Mouse (Mus musculus): ENCODE measurements at regions not wholly inside any gene's neighbourhood (a gene's known extent, or its start where the extent isn't known, plus 50 kb on each side); places are given as distances from the start of the nearest gene placed in this dataset.

- peaks cover 40% of the 10 kb centered on the region for H3K4me1 ChIP-seq (ENCODE audit: control insufficient read depth, insufficient read depth, low read length)
Observed at GRCm38 (mm10) chr11:117598170-117598583, 55.9 kb upstream of the Tnrc6c start.

DNA sequence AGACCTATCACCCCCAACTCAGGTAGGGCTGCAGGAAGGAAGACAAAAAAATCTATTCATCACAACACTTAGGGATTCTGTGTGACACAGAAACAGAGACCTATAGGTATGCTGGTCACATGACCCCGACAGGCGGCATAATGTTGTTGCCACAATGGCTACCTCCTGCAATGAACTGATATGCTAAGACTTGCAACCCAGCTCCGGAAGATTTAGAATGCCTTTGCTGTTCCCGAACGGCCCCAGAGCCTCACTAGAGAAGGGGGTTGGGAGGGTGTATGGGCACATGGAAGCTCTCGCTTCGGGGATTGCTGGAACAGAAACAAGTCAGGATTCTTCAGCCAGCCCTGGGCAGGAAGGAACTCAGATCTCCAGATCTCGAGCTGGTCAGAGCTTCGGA is 55.5 kb upstream of the Tnrc6c start:
- H3K27me3 ChIP-seq (ENCODE audit: control insufficient read depth, insufficient read depth, low read length): peaks cover 6% of the 10 kb centered on the region; the same call in 1 of the 2 replicates
- H3K9ac ChIP-seq (replicated peaks; ENCODE audit: low read depth, low read length): 0 out of 2 replicates have a peak overlapping the region, but pooled peaks have one; percentile 7
- H3K4me1 ChIP-seq (ENCODE audit: control insufficient read depth, insufficient read depth, low read length): peaks cover 40% of the 10 kb centered on the region
- H3K27ac ChIP-seq (ENCODE audit: low read depth, low read length): peak overlapping the region; percentile 90
- H3K4me2 ChIP-seq (ENCODE audit: low read depth, low read length): peak overlapping the region; percentile 23
- H3K36me3 ChIP-seq (ENCODE audit: control insufficient read depth, insufficient read depth, low read length): no peaks in the 10 kb centered on the region
- ATAC-seq (ENCODE audit: low read depth): no peak
- no peaks in the 10 kb centered on the region for H3K9me3 ChIP-seq (ENCODE audit: control insufficient read depth, low read length)
- no peak overlapping the region for H3K4me3 ChIP-seq (ENCODE audit: low read depth, low read length)
- 2% methylated on average over 9 of the region's 9 CpGs for WGBS

More at GRCm38 (mm10) chr11:117598170-117598583, 55.9 kb upstream of the Tnrc6c start:
- Histone ChIP-seq H3K36me3 (ENCODE audit: control insufficient read depth, insufficient read depth, low read length) (no peaks in the 10 kb centered on the region), H3K9ac (replicated peaks; ENCODE audit: low read depth, low read length) (peak overlapping the region; percentile 39), H3K9me3 (ENCODE audit: control insufficient read depth, low read length) (no peaks in the 10 kb centered on the region), H3K4me3 (ENCODE audit: low read depth, low read length) (no peak overlapping the region), H3K4me2 (ENCODE audit: low read depth, low read length) (peak overlapping the region; percentile 23; the same call in 1 of the 2 replicates), H3K27ac (ENCODE audit: low read depth, low read length) (peak overlapping the region; percentile 90), H3K27me3 (ENCODE audit: control insufficient read depth, insufficient read depth, low read length) (peaks cover 6% of the 10 kb centered on the region; the same call in 1 of the 2 replicates)
- ATAC-seq (ENCODE audit: low read depth): peak; percentile 82
- under 1% methylated on average over 6 of the region's 6 CpGs for WGBS

DNA sequence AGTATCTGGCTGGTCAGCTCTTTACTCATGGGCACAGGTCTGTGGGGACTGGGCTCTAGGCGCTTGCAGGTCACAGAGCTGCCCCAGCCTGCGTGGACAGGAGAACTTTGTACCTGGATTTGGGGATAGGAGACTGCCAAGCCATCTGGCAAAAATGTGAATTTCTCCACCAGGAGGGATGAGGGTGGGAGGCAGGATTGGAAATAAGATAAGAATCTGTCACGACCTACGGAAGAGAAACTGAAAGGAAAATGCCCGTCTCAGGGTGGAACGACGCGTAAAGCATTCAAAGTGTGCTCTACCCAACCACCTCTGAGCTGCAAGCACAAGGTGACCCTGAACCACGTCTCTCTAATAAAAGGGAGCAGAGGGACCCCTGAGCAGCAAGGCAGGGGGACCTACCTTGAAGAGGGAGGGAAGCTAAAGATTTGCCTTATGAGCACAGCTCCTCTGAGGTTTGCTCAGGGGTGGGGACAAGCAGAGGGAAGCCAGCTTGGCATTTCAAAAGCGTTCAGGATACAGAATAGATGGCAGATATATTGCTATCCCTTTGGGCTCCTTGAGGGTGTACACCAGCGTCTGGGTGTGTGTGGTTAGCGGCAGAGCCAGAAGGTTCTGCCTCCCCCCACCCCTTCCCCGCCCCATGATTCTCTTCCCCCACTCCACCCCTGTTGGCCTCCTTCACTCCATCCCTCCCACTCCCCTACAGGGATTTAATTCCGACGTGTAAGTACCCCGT is 54.9 kb upstream of the Tnrc6c start:
- Histone ChIP-seq H3K9ac (replicated peaks; ENCODE audit: low read depth, low read length) (0 out of 2 replicates have a peak overlapping the region, but pooled peaks have one; percentile 7), H3K4me2 (ENCODE audit: low read depth, low read length) (peak overlapping the region; percentile 23), H3K27ac (ENCODE audit: low read depth, low read length) (peak overlapping the region; percentile 90), H3K4me1 (ENCODE audit: control insufficient read depth, insufficient read depth, low read length) (peaks cover 40% of the 10 kb centered on the region), H3K36me3 (ENCODE audit: control insufficient read depth, insufficient read depth, low read length) (no peaks in the 10 kb centered on the region), H3K4me3 (ENCODE audit: low read depth, low read length) (no peak overlapping the region), H3K9me3 (ENCODE audit: control insufficient read depth, low read length) (no peaks in the 10 kb centered on the region), H3K27me3 (ENCODE audit: control insufficient read depth, insufficient read depth, low read length) (peaks cover 6% of the 10 kb centered on the region; the same call in 1 of the 2 replicates)
- no peak for ATAC-seq (ENCODE audit: low read depth)
- 7% methylated on average over 16 of the region's 16 CpGs for WGBS

- peak overlapping the region; percentile 2; the same call in 1 of the 2 replicates for H3K4me2 ChIP-seq (ENCODE audit: low read depth, low read length)
- no peaks in the 10 kb centered on the region for H3K36me3 ChIP-seq (ENCODE audit: control insufficient read depth, insufficient read depth, low read length)
- H3K27me3 ChIP-seq (ENCODE audit: control insufficient read depth, insufficient read depth, low read length): peaks cover 6% of the 10 kb centered on the region; the same call in 1 of the 2 replicates
- 12% methylated on average over 14 of the region's 14 CpGs for WGBS
- peaks cover 40% of the 10 kb centered on the region for H3K4me1 ChIP-seq (ENCODE audit: control insufficient read depth, insufficient read depth, low read length)
- ATAC-seq (ENCODE audit: low read depth): no peak
- no peak overlapping the region for H3K9ac ChIP-seq (replicated peaks; ENCODE audit: low read depth, low read length)
- no peaks in the 10 kb centered on the region for H3K9me3 ChIP-seq (ENCODE audit: control insufficient read depth, low read length)
- peak overlapping the region; percentile 90 for H3K27ac ChIP-seq (ENCODE audit: low read depth, low read length)
- no peak overlapping the region for H3K4me3 ChIP-seq (ENCODE audit: low read depth, low read length)
Observed at GRCm38 (mm10) chr11:117599788-117600263, 54.3 kb upstream of the Tnrc6c start.

- Histone ChIP-seq H3K9ac (replicated peaks; ENCODE audit: low read depth, low read length) (no peak overlapping the region), H3K36me3 (ENCODE audit: control insufficient read depth, insufficient read depth, low read length) (no peaks in the 10 kb centered on the region), H3K9me3 (ENCODE audit: control insufficient read depth, low read length) (no peaks in the 10 kb centered on the region), H3K27me3 (ENCODE audit: control insufficient read depth, insufficient read depth, low read length) (no peaks in the 10 kb centered on the region), H3K27ac (ENCODE audit: low read depth, low read length) (no peak overlapping the region), H3K4me1 (ENCODE audit: control insufficient read depth, insufficient read depth, low read length) (peaks cover 45% of the 10 kb centered on the region), H3K4me2 (ENCODE audit: low read depth, low read length) (no peak overlapping the region), H3K4me3 (ENCODE audit: low read depth, low read length) (no peak overlapping the region)
- WGBS: 8% methylated on average over 5 of the region's 5 CpGs
- ATAC-seq (ENCODE audit: low read depth): no peak
Observed at GRCm38 (mm10) chr11:117601147-117601546, 52.9 kb upstream of the Tnrc6c start.

GRCm38 (mm10) chr11:117604019-117604418 is 50.1 kb upstream of the Tnrc6c start:
- Histone ChIP-seq H3K9ac (replicated peaks; ENCODE audit: low read depth, low read length) (no peak overlapping the region), H3K36me3 (ENCODE audit: control insufficient read depth, insufficient read depth, low read length) (no peaks in the 10 kb centered on the region), H3K27me3 (ENCODE audit: control insufficient read depth, insufficient read depth, low read length) (no peaks in the 10 kb centered on the region), H3K4me1 (ENCODE audit: control insufficient read depth, insufficient read depth, low read length) (peaks cover 31% of the 10 kb centered on the region), H3K4me3 (ENCODE audit: low read depth, low read length) (no peak overlapping the region), H3K9me3 (ENCODE audit: control insufficient read depth, low read length) (no peaks in the 10 kb centered on the region), H3K4me2 (ENCODE audit: low read depth, low read length) (no peak overlapping the region), H3K27ac (ENCODE audit: low read depth, low read length) (no peak overlapping the region)
- ATAC-seq (ENCODE audit: low read depth): no peak
- 21% methylated on average over 2 of the region's 2 CpGs for WGBS
